Mouse (Mus musculus) hindbrain, embryonic 16.5 days (tissue): ENCODE results near the gene Elfn1. TPM values are rescaled to one million over a fixed set of nuclear protein-coding genes. Genes with fewer than 3 reads are reported as not detected.

Experiments
- ATAC-seq: fragments of 200-750 bp; cut with Nextera tagmentation; 2 replicates; pipeline ENCODE4 v1.8.0; 2017; ENCODE audit warnings: moderate TSS enrichment, moderate library complexity
- H3K27ac ChIP-seq: fragments of 300-500 bp; sonication (generic); 2 replicates; pipeline ENCODE4 v1.5.1; 2014; ENCODE audit warnings: low read depth, mild to moderate bottlenecking, control low read depth, low read length, moderate library complexity
- H3K27me3 ChIP-seq: fragments of 300-500 bp; sonication (generic); replicated peaks from 2 replicates; pipeline ENCODE4 v1.6.1; 2014; ENCODE audit warnings: low read length; ENCODE audit not compliant: control insufficient read depth, insufficient read depth
- H3K36me3 ChIP-seq: fragments of 300-500 bp; sonication (generic); 2 replicates; pipeline ENCODE4 v1.6.1; 2014; ENCODE audit warnings: mild to moderate bottlenecking, low read length, moderate library complexity, mixed read lengths; ENCODE audit not compliant: control insufficient read depth, insufficient read depth
- H3K4me1 ChIP-seq: fragments of 300-500 bp; sonication (generic); 2 replicates; pipeline ENCODE4 v1.6.1; 2014; ENCODE audit warnings: low read depth, low read length; ENCODE audit not compliant: control insufficient read depth, insufficient read depth
- H3K4me2 ChIP-seq: fragments of 300-500 bp; sonication (generic); 2 replicates; pipeline ENCODE4 v1.6.1; 2014; ENCODE audit warnings: mild to moderate bottlenecking, low read length, control low read depth, moderate library complexity
- H3K4me3 ChIP-seq: fragments of 300-500 bp; sonication (generic); 2 replicates; pipeline ENCODE4 v1.5.1; 2014; ENCODE audit warnings: mild to moderate bottlenecking, low read length, control low read depth, moderate library complexity
- H3K9ac ChIP-seq: fragments of 300-500 bp; sonication (generic); 2 replicates; pipeline ENCODE4 v1.6.1; 2014; ENCODE audit warnings: low read depth, mild to moderate bottlenecking, control low read depth, low read length, moderate library complexity
- H3K9me3 ChIP-seq: fragments of 300-500 bp; sonication (generic); 2 replicates; pipeline ENCODE4 v1.6.1; 2014; ENCODE audit warnings: mild to moderate bottlenecking, low read length, moderate library complexity; ENCODE audit not compliant: control insufficient read depth
- WGBS: fragments of 180-500 bp; shearing (Covaris S2); extraction: QIAGEN DNeasy Blood & Tissue Kit; methylation state at CpG from one replicate; pipeline ENCODE4 v1.1.7; 2014; 5-methylcytosine and 5-hydroxymethylcytosine counted together
- polyA plus RNA-seq: library from polyadenylated mRNA; unstranded; fragments of >200 nt; fragmentation: Nextera tagmentation; extraction: Ambion mirVana; gene quantifications from 2 replicates; pipeline ENCODE4 v1.2.1, GENCODE M21; 2015

Elfn1 gene
- polyA plus RNA-seq, 1 experiment from 2014 or later: 2.8 TPM

- H3K27ac ChIP-seq: no peak overlapping the region
- H3K27me3 ChIP-seq: no peaks in the 10 kb centered on the region
- H3K4me1 ChIP-seq: peaks cover 17% of the 10 kb centered on the region
- 28% methylated on average over 7 of the region's 10 CpGs for WGBS
- no peak for ATAC-seq
- H3K4me3 ChIP-seq: no peak overlapping the region
- no peak overlapping the region for H3K4me2 ChIP-seq
- no peaks in the 10 kb centered on the region for H3K36me3 ChIP-seq
- H3K9me3 ChIP-seq: no peaks in the 10 kb centered on the region
- H3K9ac ChIP-seq: 0 out of 2 replicates have a peak overlapping the region, but pooled peaks have one; percentile 12
Observed at GRCm38 (mm10) chr5:139889370-139889769, 18.4 kb upstream of the Elfn1 start.

DNA sequence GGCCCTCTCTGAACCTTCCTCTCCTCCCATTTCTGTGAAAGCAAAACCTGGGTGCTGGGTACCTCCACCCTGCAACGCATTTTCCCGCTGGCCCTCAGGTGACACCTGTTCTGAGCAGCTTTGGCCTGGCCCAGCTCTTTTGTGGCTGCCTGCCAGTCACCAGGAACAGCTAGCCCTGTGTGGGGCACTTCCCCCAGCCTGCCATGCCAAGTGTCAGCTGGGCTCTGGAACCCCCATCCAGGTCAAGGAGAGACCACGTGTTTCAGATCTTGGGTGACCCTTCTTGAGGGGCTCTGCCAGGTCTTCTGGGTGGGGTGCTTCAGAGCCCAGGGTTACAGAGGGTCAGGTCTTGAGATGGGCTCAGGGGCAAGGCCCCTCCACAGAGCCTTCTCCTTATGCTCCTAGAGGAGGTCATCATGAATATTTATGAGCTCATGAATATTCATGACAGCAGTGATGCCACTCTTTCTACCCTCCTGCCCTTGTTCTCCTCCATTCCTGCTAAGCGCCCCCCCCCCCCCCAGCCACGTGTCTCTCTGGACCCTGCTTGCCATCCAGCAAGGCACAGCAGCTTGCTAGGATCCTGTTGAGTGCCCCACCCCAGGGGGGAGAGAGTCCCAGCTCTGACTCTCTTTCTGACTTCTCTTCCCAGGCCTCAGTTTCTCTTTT is 15.3 kb upstream of the Elfn1 start:
- ATAC-seq: peak; percentile 76
- Histone ChIP-seq H3K27me3 (0 out of 2 replicates have a peak, but pooled peaks cover 3% of the 10 kb centered on the region), H3K9ac (no peak overlapping the region), H3K36me3 (no peaks in the 10 kb centered on the region), H3K4me2 (no peak overlapping the region), H3K9me3 (no peaks in the 10 kb centered on the region), H3K4me1 (peaks cover 17% of the 10 kb centered on the region), H3K4me3 (no peak overlapping the region), H3K27ac (no peak overlapping the region)
- WGBS: 16% methylated on average over 3 of the region's 5 CpGs

GRCm38 (mm10) chr5:139892995-139893345 is 14.8 kb upstream of the Elfn1 start:
- 0 out of 2 replicates have a peak, but pooled peaks cover 3% of the 10 kb centered on the region for H3K27me3 ChIP-seq
- ATAC-seq: no peak
- 23% methylated on average over 7 of the region's 7 CpGs for WGBS
- H3K9ac ChIP-seq: no peak overlapping the region
- peaks cover 17% of the 10 kb centered on the region for H3K4me1 ChIP-seq
- H3K4me3 ChIP-seq: no peak overlapping the region
- no peak overlapping the region for H3K4me2 ChIP-seq
- H3K36me3 ChIP-seq: no peaks in the 10 kb centered on the region
- no peaks in the 10 kb centered on the region for H3K9me3 ChIP-seq
- no peak overlapping the region for H3K27ac ChIP-seq

- no peak overlapping the region for H3K27ac ChIP-seq
- H3K27me3 ChIP-seq: 0 out of 2 replicates have a peak, but pooled peaks cover 3% of the 10 kb centered on the region
- no peak overlapping the region for H3K4me2 ChIP-seq
- no peaks in the 10 kb centered on the region for H3K9me3 ChIP-seq
- peaks cover 17% of the 10 kb centered on the region for H3K4me1 ChIP-seq
- ATAC-seq: no peak
- WGBS: 28% methylated on average over 12 of the region's 12 CpGs
- H3K36me3 ChIP-seq: no peaks in the 10 kb centered on the region
- H3K9ac ChIP-seq: no peak overlapping the region
- H3K4me3 ChIP-seq: no peak overlapping the region
Observed at GRCm38 (mm10) chr5:139894025-139894508, 13.7 kb upstream of the Elfn1 start.

DNA sequence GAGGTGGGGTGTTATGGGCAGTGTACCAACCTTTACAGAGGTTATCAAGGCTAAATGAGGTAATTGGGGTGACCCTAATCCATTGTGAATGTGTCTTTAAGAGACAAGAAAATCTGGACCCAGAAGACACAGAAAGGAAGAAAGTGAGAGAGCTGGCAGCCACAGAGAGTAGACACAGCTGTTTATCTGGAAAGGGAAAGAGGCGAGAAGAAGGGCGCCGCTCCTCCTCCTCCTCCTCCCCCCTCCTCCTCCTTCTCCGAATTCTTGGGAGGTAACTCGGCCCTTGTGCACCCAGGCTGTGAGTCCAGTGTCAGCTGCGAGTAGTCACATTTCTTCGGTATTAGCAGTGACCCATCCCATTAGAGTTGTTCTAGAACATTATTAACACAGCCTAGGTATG is 8.7 kb upstream of the Elfn1 start:
- Histone ChIP-seq H3K27ac (no peak overlapping the region), H3K4me2 (no peak overlapping the region), H3K36me3 (no peaks in the 10 kb centered on the region), H3K27me3 (0 out of 2 replicates have a peak, but pooled peaks cover 3% of the 10 kb centered on the region), H3K9me3 (no peaks in the 10 kb centered on the region), H3K9ac (no peak overlapping the region), H3K4me3 (no peak overlapping the region), H3K4me1 (peaks cover 2% of the 10 kb centered on the region; the same call in 1 of the 2 replicates)
- WGBS: 40% methylated on average over 7 of the region's 7 CpGs
- ATAC-seq: no peak

DNA sequence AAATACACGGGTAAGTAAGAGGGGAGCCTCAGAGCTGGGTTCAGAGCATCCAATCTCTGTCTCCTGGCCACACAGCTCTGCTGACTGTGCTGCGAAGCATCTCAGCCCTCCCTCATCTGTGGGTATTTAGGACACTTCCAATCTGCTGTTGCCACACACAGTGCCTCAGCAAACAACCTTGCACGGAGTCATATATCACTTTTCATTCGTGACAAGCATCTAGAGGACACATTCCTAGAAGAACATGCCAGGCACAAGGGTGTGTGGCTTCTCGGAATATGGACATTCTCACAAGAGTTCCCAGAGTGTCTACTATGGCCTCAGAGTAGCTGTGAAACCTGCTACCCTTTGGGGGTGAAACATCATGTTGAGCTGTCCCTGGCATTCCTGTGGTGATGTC is 2.6 kb upstream of the Elfn1 start:
- no peak for ATAC-seq

GRCm38 (mm10) chr5:139906507-139906906 is 1.2 kb upstream of the Elfn1 start:
- WGBS: 39% methylated on average over 9 of the region's 9 CpGs
- Histone ChIP-seq H3K9ac (no peak overlapping the region), H3K36me3 (no peaks in the 10 kb centered on the region), H3K4me2 (peak overlapping the region; percentile 98), H3K27me3 (peaks cover 14% of the 10 kb centered on the region), H3K27ac (no peak overlapping the region), H3K4me1 (peaks cover 27% of the 10 kb centered on the region), H3K4me3 (no peak overlapping the region; the same call in 1 of the 2 replicates), H3K9me3 (no peaks in the 10 kb centered on the region)
- no peak for ATAC-seq

More for the DNA sequence above, 2.6 kb upstream of the Elfn1 start:
- no peak overlapping the region for H3K4me3 ChIP-seq
- 82% methylated on average over 5 of the region's 5 CpGs for WGBS
- H3K9me3 ChIP-seq: no peaks in the 10 kb centered on the region
- peaks cover 7% of the 10 kb centered on the region for H3K27me3 ChIP-seq
- H3K9ac ChIP-seq: no peak overlapping the region
- peaks cover 23% of the 10 kb centered on the region for H3K4me1 ChIP-seq
- H3K27ac ChIP-seq: no peak overlapping the region
- no peak overlapping the region for H3K4me2 ChIP-seq
- H3K36me3 ChIP-seq: no peaks in the 10 kb centered on the region

DNA sequence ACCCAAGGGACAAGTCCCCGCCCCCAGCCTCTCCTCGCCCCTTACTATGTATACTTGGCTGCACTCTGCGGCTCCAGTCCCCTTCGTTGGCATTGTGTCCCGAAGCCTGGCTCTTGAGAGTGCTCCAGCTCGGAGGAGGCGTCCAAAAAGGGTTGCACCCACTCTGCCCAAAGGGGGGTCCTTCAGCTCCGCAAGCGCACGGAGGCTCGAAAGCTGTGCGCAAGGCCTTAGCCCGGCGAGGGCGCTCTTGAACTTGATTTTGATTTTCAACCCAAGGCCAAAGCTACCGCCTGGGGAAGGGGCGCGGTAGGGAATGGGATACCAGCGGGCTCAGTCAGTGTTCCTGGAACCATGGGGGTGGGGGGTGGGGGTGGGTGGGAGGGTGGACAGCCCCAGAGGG is 502 bp upstream of the Elfn1 start:
- peaks cover 14% of the 10 kb centered on the region for H3K27me3 ChIP-seq
- WGBS: 2% methylated on average over 15 of the region's 19 CpGs
- H3K9ac ChIP-seq: peak overlapping the region; percentile 80
- H3K9me3 ChIP-seq: no peaks in the 10 kb centered on the region
- peak overlapping the region; percentile 72 for H3K4me3 ChIP-seq
- no peak overlapping the region for H3K27ac ChIP-seq
- H3K36me3 ChIP-seq: no peaks in the 10 kb centered on the region
- peak overlapping the region; percentile 98 for H3K4me2 ChIP-seq
- peaks cover 31% of the 10 kb centered on the region for H3K4me1 ChIP-seq
- peak; percentile 48 for ATAC-seq

DNA sequence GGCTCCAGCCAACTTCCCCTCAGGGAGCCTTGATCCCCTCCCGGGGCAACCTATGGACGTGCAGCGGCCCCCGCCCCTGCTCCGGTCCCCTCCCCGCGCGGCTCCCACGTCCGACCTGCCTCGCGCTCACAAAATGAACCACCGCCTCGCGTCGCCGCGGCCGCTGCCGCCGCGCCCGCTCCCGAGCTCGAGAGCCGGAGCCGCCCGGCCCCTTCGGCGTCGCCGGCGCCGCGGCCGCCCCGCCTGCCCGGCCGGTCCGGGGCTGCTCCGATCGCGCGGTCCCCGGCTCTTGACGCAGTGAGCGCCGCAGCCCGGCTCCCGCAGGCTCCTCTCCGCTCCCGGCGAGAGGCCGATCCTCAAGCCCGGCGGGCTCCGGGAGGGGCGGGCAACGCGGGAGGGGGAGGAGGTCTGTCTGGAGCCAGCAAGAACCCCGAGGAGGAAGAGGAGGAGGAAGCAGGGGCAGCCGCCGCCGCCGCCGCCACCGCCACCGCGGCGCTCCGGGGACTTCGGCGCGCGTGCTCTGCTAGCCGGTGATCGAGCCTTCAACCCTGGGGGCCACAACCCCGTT is 584 bp downstream of the Elfn1 start:
- Histone ChIP-seq H3K4me2 (peak overlapping the region; percentile 98), H3K4me1 (peaks cover 38% of the 10 kb centered on the region), H3K27ac (peak overlapping the region; percentile 70), H3K9ac (peak overlapping the region; percentile 80), H3K9me3 (no peaks in the 10 kb centered on the region), H3K4me3 (peak overlapping the region; percentile 72), H3K36me3 (no peaks in the 10 kb centered on the region), H3K27me3 (peaks cover 16% of the 10 kb centered on the region)
- WGBS: 1% methylated on average over 67 of the region's 78 CpGs
- 0 out of 2 replicates have a peak, but pooled peaks have one; percentile 6 for ATAC-seq
